Mouse (Mus musculus) embryonic facial prominence, embryonic 12.5 days (tissue): ENCODE data around the gene Slc6a6. TPM values are rescaled to one million over a fixed set of nuclear protein-coding genes. Genes with fewer than 3 reads are reported as not detected.

Experiments
- ATAC-seq: fragments of 200-750 bp; cut with Nextera tagmentation; 2 replicates; pipeline ENCODE4 v1.8.0; 2017; ENCODE audit not compliant: insufficient number of reproducible peaks, insufficient read depth, low FRiP score, low TSS enrichment
- H3K27ac ChIP-seq: fragments of 300-500 bp; sonication (generic); 2 replicates; pipeline ENCODE4 v1.5.1; 2016; ENCODE audit warnings: mild to moderate bottlenecking
- H3K27me3 ChIP-seq: fragments of 300-500 bp; sonication (generic); 2 replicates; pipeline ENCODE4 v1.6.1; 2016; ENCODE audit warnings: mild to moderate bottlenecking, moderate library complexity
- H3K36me3 ChIP-seq: fragments of 300-500 bp; sonication (generic); 2 replicates; pipeline ENCODE4 v1.6.1; 2016; ENCODE audit warnings: mild to moderate bottlenecking
- H3K4me1 ChIP-seq: fragments of 300-500 bp; sonication (generic); 2 replicates; pipeline ENCODE4 v1.6.1; 2016
- H3K4me2 ChIP-seq: fragments of 300-500 bp; sonication (generic); replicated peaks from 2 replicates; pipeline ENCODE4 v1.6.1; 2016; ENCODE audit warnings: mild to moderate bottlenecking, moderate library complexity
- H3K4me3 ChIP-seq: fragments of 300-500 bp; sonication (generic); 2 replicates; pipeline ENCODE4 v1.5.1; 2016; ENCODE audit warnings: mild to moderate bottlenecking
- H3K9ac ChIP-seq: fragments of 300-500 bp; sonication (generic); 2 replicates; pipeline ENCODE4 v1.6.1; 2016; ENCODE audit warnings: mild to moderate bottlenecking, moderate library complexity
- H3K9me3 ChIP-seq: fragments of 300-500 bp; sonication (generic); 2 replicates; pipeline ENCODE4 v1.6.1; 2016; ENCODE audit warnings: mild to moderate bottlenecking, moderate library complexity
- WGBS: fragments of 180-500 bp; shearing (Covaris S2); methylation state at CpG from one replicate; pipeline ENCODE4 v1.1.7; 2016; 5-methylcytosine and 5-hydroxymethylcytosine counted together
- polyA plus RNA-seq: library from polyadenylated mRNA; unstranded; fragments of >200 nt; fragmentation: Nextera tagmentation; extraction: Ambion mirVana; gene quantifications from 2 replicates; pipeline ENCODE4 v1.2.1, GENCODE M21; 2016

Slc6a6 gene
- polyA plus RNA-seq, 1 experiment from 2014 or later, result 67.5 TPM

GRCm38 (mm10) chr6:91689231-91689630 is 5.4 kb downstream of the Slc6a6 start:
- H3K4me3 ChIP-seq, result no peak overlapping the region
- no peak for ATAC-seq
- H3K4me1 ChIP-seq, result peaks cover 44% of the 10 kb centered on the region
- no peaks in the 10 kb centered on the region for H3K27me3 ChIP-seq
- no peak overlapping the region for H3K27ac ChIP-seq
- H3K9ac ChIP-seq, result no peak overlapping the region
- no peaks in the 10 kb centered on the region for H3K9me3 ChIP-seq
- peaks cover 20% of the 10 kb centered on the region; the same call in 1 of the 2 replicates for H3K36me3 ChIP-seq
- no peak overlapping the region for H3K4me2 ChIP-seq

GRCm38 (mm10) chr6:91690222-91690621 is 6.4 kb downstream of the Slc6a6 start:
- Histone ChIP-seq H3K27me3 (no peaks in the 10 kb centered on the region), H3K27ac (no peak overlapping the region), H3K9ac (no peak overlapping the region), H3K4me3 (no peak overlapping the region), H3K9me3 (no peaks in the 10 kb centered on the region), H3K4me2 (no peak overlapping the region), H3K4me1 (peaks cover 43% of the 10 kb centered on the region), H3K36me3 (peaks cover 20% of the 10 kb centered on the region; the same call in 1 of the 2 replicates)
- ATAC-seq, result no peak
- WGBS, result 39% methylated on average over 7 of the region's 7 CpGs

DNA sequence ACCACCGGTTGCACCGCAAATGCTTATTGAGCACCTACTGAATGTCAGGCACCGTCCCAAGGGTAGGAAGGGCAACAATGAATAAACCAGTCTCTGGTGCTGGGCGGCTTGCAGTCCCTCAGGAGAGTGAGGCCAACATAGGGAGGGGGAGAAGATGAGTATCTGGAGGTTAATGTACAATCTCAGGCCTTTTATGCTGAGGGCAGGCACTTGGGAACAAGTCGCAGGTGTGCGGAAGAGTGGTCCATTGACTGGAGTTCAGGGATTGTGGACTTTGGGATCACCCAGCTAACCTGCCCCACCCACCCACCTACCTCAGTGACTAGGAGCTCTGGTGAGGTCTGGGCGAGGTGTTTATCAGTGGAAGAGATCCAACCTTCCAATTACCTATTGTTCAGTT is 6.8 kb downstream of the Slc6a6 start:
- Histone ChIP-seq H3K27ac (no peak overlapping the region), H3K36me3 (peaks cover 20% of the 10 kb centered on the region; the same call in 1 of the 2 replicates), H3K9ac (no peak overlapping the region), H3K27me3 (no peaks in the 10 kb centered on the region), H3K9me3 (no peaks in the 10 kb centered on the region), H3K4me2 (no peak overlapping the region), H3K4me1 (peaks cover 39% of the 10 kb centered on the region), H3K4me3 (no peak overlapping the region)
- no peak for ATAC-seq
- 90% methylated on average over 7 of the region's 7 CpGs for WGBS

- H3K4me1 ChIP-seq, result peaks cover 30% of the 10 kb centered on the region
- peaks cover 20% of the 10 kb centered on the region; the same call in 1 of the 2 replicates for H3K36me3 ChIP-seq
- H3K4me3 ChIP-seq, result no peak overlapping the region
- H3K27ac ChIP-seq, result no peak overlapping the region
- H3K27me3 ChIP-seq, result no peaks in the 10 kb centered on the region
- 87% methylated on average over 4 of the region's 4 CpGs for whole genome bisulfite sequencing
- no peak overlapping the region for H3K4me2 ChIP-seq
- no peaks in the 10 kb centered on the region for H3K9me3 ChIP-seq
- ATAC-seq, result no peak
- no peak overlapping the region for H3K9ac ChIP-seq
Observed at GRCm38 (mm10) chr6:91691576-91691975, 7.7 kb downstream of the Slc6a6 start.

GRCm38 (mm10) chr6:91693301-91693886 is 9.5 kb downstream of the Slc6a6 start:
- WGBS, result 87% methylated on average over 17 of the region's 17 CpGs
- H3K27ac ChIP-seq, result no peak overlapping the region
- peaks cover 20% of the 10 kb centered on the region; the same call in 1 of the 2 replicates for H3K36me3 ChIP-seq
- no peaks in the 10 kb centered on the region for H3K27me3 ChIP-seq
- H3K9me3 ChIP-seq, result no peaks in the 10 kb centered on the region
- no peak overlapping the region for H3K4me2 ChIP-seq
- no peak for ATAC-seq
- H3K4me1 ChIP-seq, result peaks cover 16% of the 10 kb centered on the region; the same call in 1 of the 2 replicates
- H3K4me3 ChIP-seq, result no peak overlapping the region
- H3K9ac ChIP-seq, result no peak overlapping the region

DNA sequence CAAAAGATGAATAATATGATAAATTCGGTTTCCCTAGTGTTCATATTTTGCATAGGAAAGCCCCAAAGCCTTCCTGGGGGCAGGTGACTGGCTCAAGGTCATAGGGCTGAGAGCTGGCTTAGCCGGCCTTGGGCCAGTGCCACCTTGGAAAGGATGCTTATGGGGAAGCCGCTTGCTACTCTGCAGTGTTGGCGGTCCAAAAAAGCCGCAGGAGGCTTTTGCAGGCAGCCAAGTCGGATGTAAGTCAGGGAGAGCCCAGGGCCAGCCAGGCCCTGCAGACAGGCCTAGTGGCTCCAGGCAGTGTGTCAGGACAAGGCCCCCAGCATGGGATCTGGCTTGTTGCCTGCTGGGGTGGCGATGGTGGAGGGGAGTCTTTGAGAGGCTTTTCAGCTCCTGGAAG is 10.8 kb downstream of the Slc6a6 start:
- H3K9ac ChIP-seq, result no peak overlapping the region
- ATAC-seq, result no peak
- peaks cover 20% of the 10 kb centered on the region; the same call in 1 of the 2 replicates for H3K36me3 ChIP-seq
- peaks cover 15% of the 10 kb centered on the region; the same call in 1 of the 2 replicates for H3K4me1 ChIP-seq
- H3K4me3 ChIP-seq, result no peak overlapping the region
- 66% methylated on average over 7 of the region's 7 CpGs for WGBS
- no peaks in the 10 kb centered on the region for H3K9me3 ChIP-seq
- no peak overlapping the region for H3K27ac ChIP-seq
- H3K4me2 ChIP-seq, result no peak overlapping the region
- no peaks in the 10 kb centered on the region for H3K27me3 ChIP-seq

DNA sequence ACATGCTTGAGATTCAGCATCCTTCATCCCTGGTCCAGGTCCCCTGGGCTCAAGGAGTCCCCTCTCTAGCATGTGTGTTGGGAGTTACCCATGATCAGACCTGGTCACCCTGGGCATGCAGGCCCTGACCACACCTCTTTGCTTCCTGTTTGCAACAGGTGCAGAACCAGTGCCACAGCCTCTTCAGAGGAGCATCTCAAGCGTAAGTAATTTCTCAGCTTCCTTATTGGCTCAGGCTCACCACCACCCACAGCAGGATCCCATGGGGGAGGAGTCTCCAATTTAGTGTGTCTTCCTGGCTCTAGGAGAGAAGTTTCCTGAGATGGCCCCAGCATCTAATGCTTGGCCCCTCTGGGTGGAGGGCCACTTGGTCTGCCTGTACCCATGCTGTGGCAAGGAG is 15.0 kb downstream of the Slc6a6 start:
- peaks cover 6% of the 10 kb centered on the region; the same call in 1 of the 2 replicates for H3K4me1 ChIP-seq
- H3K4me2 ChIP-seq, result no peak overlapping the region
- H3K9me3 ChIP-seq, result no peaks in the 10 kb centered on the region
- no peak for ATAC-seq
- 77% methylated on average over 1 of the region's 1 CpGs for WGBS
- no peaks in the 10 kb centered on the region for H3K27me3 ChIP-seq
- H3K4me3 ChIP-seq, result no peak overlapping the region
- peaks cover 24% of the 10 kb centered on the region for H3K36me3 ChIP-seq
- no peak overlapping the region for H3K9ac ChIP-seq
- H3K27ac ChIP-seq, result no peak overlapping the region

GRCm38 (mm10) chr6:91699482-91700200 is 15.8 kb downstream of the Slc6a6 start:
- 82% methylated on average over 4 of the region's 4 CpGs for WGBS
- Histone ChIP-seq H3K9me3 (no peaks in the 10 kb centered on the region), H3K4me1 (peaks cover 5% of the 10 kb centered on the region; the same call in 1 of the 2 replicates), H3K27me3 (no peaks in the 10 kb centered on the region), H3K36me3 (peaks cover 32% of the 10 kb centered on the region), H3K27ac (no peak overlapping the region), H3K9ac (no peak overlapping the region), H3K4me2 (no peak overlapping the region), H3K4me3 (no peak overlapping the region)
- ATAC-seq, result no peak

GRCm38 (mm10) chr6:91700823-91701621 is 17.2 kb downstream of the Slc6a6 start:
- no peaks in the 10 kb centered on the region for H3K27me3 ChIP-seq
- no peak overlapping the region for H3K27ac ChIP-seq
- no peak overlapping the region for H3K4me2 ChIP-seq
- 86% methylated on average over 11 of the region's 11 CpGs for WGBS
- H3K9me3 ChIP-seq, result no peaks in the 10 kb centered on the region
- peaks cover 35% of the 10 kb centered on the region for H3K36me3 ChIP-seq
- no peak overlapping the region for H3K9ac ChIP-seq
- H3K4me1 ChIP-seq, result peaks cover 7% of the 10 kb centered on the region; the same call in 1 of the 2 replicates
- ATAC-seq, result no peak
- no peak overlapping the region for H3K4me3 ChIP-seq

DNA sequence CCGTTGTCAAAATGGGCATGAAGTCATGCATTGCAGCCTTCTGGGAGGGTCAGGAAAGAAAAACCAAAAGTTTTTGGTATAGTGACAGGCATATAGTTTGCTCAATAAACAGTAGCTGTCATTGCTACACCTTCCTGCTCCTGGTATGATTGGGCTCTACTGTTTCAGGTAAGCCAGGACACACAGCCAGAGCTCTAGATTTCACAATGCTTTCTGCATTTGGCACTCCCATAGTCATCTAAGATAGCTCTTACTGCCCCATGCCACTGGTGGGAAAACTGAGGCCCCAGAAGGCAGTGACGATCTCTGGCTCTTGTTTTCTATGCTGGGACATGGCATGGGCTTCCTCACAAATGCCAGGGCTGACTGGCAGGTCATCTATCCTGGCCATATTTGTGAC is 19.6 kb downstream of the Slc6a6 start:
- no peak overlapping the region for H3K4me2 ChIP-seq
- H3K27ac ChIP-seq, result no peak overlapping the region
- WGBS, result 81% methylated on average over 2 of the region's 2 CpGs
- H3K27me3 ChIP-seq, result no peaks in the 10 kb centered on the region
- H3K9me3 ChIP-seq, result no peaks in the 10 kb centered on the region
- ATAC-seq, result no peak
- no peak overlapping the region for H3K4me3 ChIP-seq
- H3K4me1 ChIP-seq, result peaks cover 26% of the 10 kb centered on the region; the same call in 1 of the 2 replicates
- peaks cover 38% of the 10 kb centered on the region for H3K36me3 ChIP-seq
- H3K9ac ChIP-seq, result no peak overlapping the region

- Histone ChIP-seq H3K4me1 (peaks cover 26% of the 10 kb centered on the region; the same call in 1 of the 2 replicates), H3K36me3 (peaks cover 43% of the 10 kb centered on the region), H3K9me3 (no peaks in the 10 kb centered on the region), H3K9ac (no peak overlapping the region), H3K4me3 (no peak overlapping the region), H3K27me3 (no peaks in the 10 kb centered on the region), H3K4me2 (no peak overlapping the region), H3K27ac (no peak overlapping the region)
- WGBS, result 70% methylated on average over 1 of the region's 1 CpGs
- no peak for ATAC-seq
Observed at GRCm38 (mm10) chr6:91704446-91704845, 20.6 kb downstream of the Slc6a6 start.
